Mouse (Mus musculus): ENCODE measurements around the gene Tmem200a. TPM values are rescaled to one million over a fixed set of nuclear protein-coding genes. Genes with fewer than 3 reads are reported as not detected.

The Tmem200a gene
- polyA plus RNA-seq, 1 experiment from 2014 or later, result 1.3 TPM

Other genes starting within 250 kb of the Tmem200a start
- gene Gm9767, start 797 bp downstream of the Tmem200a start, polyA plus RNA-seq (2016; fragmentation: Nextera tagmentation; extraction: Ambion mirVana), result not detected in 2 replicates
- gene Samd3, start 150.7 kb upstream of the Tmem200a start, polyA plus RNA-seq (2016; fragmentation: Nextera tagmentation; extraction: Ambion mirVana), result not detected in 2 replicates

All from liver, embryonic 12.5 days (tissue).